Mouse (Mus musculus): ENCODE measurements around the gene Zfp931. TPM values are rescaled to one million over a fixed set of nuclear protein-coding genes. Genes with fewer than 3 reads are reported as not detected.

Gene Zfp931
- polyA plus RNA-seq, 1 experiment = 17.1 TPM

DNA sequence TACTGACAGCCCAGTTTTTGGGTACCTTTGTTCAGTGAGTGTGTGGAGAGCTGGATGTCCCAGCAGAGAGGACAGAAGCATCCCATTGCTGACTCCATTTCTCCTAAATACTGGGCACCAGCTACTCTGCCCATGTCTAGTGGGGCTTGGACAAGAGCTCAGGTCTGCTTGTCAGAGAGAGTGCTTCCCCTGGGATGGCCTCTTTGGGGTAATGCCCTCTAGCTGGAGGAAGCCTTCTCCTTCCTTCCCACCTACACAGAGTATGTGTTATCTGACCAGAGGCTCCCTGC lies 42.0 kb upstream of the Zfp931 start:
- TF ChIP-seq POLR2A (IDR thresholded peaks at IDR 0.05; ENCODE audit: borderline replicate concordance, insufficient read depth, low read length) (no peak), CTCF (IDR thresholded peaks at IDR 0.05; ENCODE audit: borderline replicate concordance, insufficient read depth, low read depth, low read length) (no peak)

GRCm38 (mm10) chr2:178119561-178120355 lies 41.5 kb upstream of the Zfp931 start:
- Histone ChIP-seq H3K27ac (ENCODE audit: insufficient read depth, low read length) (peak overlapping the region; percentile 96), H3K4me1 (ENCODE audit: control insufficient read depth, insufficient read depth, low read length) (peaks cover 39% of the 10 kb centered on the region), H3K27me3 (ENCODE audit: control insufficient read depth, insufficient read depth, low read length) (no peaks in the 10 kb centered on the region), H3K4me3 (replicated peaks; ENCODE audit: insufficient read depth, low read depth, low read length) (peak overlapping the region; percentile 88)
- no peak for TF ChIP-seq CTCF (IDR thresholded peaks at IDR 0.05; ENCODE audit: borderline replicate concordance, insufficient read depth, low read depth, low read length)
- TF ChIP-seq POLR2A (IDR thresholded peaks at IDR 0.05; ENCODE audit: borderline replicate concordance, insufficient read depth, low read length) = no peak
- DNase-seq = peak; percentile 80
- whole genome bisulfite sequencing = 8% methylated on average over 19 of the region's 19 CpGs

More for the DNA sequence above, 42.0 kb upstream of the Zfp931 start:
- H3K4me1 ChIP-seq (ENCODE audit: control insufficient read depth, insufficient read depth, low read length) = peaks cover 44% of the 10 kb centered on the region
- no peaks in the 10 kb centered on the region for H3K27me3 ChIP-seq (ENCODE audit: control insufficient read depth, insufficient read depth, low read length)
- DNase-seq = peak in 1 of 2 experiments; percentile 41
- H3K27ac ChIP-seq (ENCODE audit: insufficient read depth, low read length) = peak overlapping the region; percentile 96
- H3K4me3 ChIP-seq (replicated peaks; ENCODE audit: insufficient read depth, low read depth, low read length) = peak overlapping the region; percentile 88

DNA sequence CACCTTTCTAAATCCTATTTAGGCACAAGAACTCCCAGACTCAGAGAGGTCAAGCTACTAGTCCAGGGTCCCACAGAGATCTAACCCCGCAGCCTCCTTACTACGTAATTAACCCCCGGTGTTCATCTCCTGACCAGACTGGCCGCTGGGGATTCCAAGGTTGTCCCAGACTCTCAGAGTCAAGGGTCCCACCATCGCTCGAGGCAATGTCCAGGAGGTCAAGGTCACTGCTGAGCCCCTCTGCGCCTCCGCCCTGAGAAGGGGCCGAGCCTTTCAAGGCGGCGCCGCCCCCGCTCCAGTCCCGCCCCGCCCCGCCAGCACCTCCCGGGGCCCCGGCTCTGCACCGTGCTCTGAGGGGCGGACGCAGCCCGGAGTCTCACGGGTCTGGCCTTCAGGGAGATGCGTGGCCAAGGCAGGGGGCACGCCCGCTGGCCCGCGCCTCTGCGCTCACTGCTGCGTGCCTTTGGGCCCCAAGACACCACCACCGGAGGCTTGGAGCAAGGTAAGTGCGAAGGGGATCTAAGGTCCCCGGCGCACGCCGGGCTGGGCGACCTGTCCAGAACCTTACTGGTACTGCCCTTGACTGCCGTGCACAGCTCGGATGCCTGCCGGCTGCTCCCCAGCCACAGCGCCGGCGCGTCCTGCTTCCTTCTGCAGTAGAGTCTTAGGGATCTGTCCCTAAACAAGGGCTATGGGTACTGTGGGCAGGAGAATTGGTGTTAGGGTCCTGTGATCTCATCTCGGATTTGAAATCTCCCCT lies 40.7 kb upstream of the Zfp931 start, which contains the start of gene Phactr3:
Gene Phactr3, plus strand, starts transcription at position 175 of the 760 bp plus-strand sequence.
- TF ChIP-seq CTCF (IDR thresholded peaks at IDR 0.05; ENCODE audit: borderline replicate concordance, insufficient read depth, low read depth, low read length) (no peak), POLR2A (IDR thresholded peaks at IDR 0.05; ENCODE audit: borderline replicate concordance, insufficient read depth, low read length) (no peak)
- peaks cover 36% of the 10 kb centered on the region for H3K4me1 ChIP-seq (ENCODE audit: control insufficient read depth, insufficient read depth, low read length)
- peak within 1 kb of the TSS; percentile 96 for H3K27ac ChIP-seq (ENCODE audit: insufficient read depth, low read length)
- H3K27me3 ChIP-seq (ENCODE audit: control insufficient read depth, insufficient read depth, low read length) = no peaks in the 10 kb centered on the region
- WGBS = under 1% methylated on average over 44 of the region's 45 CpGs
- DNase-seq = peak; percentile 72 to 81
- H3K4me3 ChIP-seq (replicated peaks; ENCODE audit: insufficient read depth, low read depth, low read length) = peak within 1 kb of the TSS; percentile 88

DNA sequence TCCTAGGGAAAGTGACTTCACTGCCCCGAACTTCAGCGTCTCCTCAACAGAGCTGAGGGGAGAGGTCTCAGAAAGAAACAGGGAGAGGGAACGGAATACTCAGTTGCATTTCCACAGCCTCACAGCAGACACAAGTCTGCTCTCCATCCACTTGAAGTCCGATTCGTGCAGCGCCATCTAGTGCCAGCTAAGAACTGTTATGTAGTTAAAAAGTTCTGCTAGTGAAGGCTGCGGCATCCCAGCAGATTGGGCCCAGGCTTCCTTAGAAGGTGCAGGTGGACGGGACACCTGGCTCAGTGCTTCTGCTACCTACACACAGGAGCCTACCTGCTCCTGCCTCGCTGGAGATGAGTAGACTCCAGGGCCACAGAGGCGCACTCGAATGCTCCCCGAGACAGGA lies 39.7 kb upstream of the Zfp931 start:
- peak; percentile 76 to 77 for DNase-seq
- WGBS = 28% methylated on average over 12 of the region's 12 CpGs
- Histone ChIP-seq H3K4me1 (ENCODE audit: control insufficient read depth, insufficient read depth, low read length) (peaks cover 27% of the 10 kb centered on the region), H3K4me3 (replicated peaks; ENCODE audit: insufficient read depth, low read depth, low read length) (peak overlapping the region; percentile 39), H3K27me3 (ENCODE audit: control insufficient read depth, insufficient read depth, low read length) (no peaks in the 10 kb centered on the region), H3K27ac (ENCODE audit: insufficient read depth, low read length) (peak overlapping the region; percentile 96; the same call in 1 of the 2 replicates)
- TF ChIP-seq POLR2A (IDR thresholded peaks at IDR 0.05; ENCODE audit: borderline replicate concordance, insufficient read depth, low read length) = no peak
- peak; percentile 86 for TF ChIP-seq CTCF (IDR thresholded peaks at IDR 0.05; ENCODE audit: borderline replicate concordance, insufficient read depth, low read depth, low read length)

GRCm38 (mm10) chr2:178101957-178102356 lies 23.7 kb upstream of the Zfp931 start:
- no peak overlapping the region for H3K4me3 ChIP-seq (replicated peaks; ENCODE audit: insufficient read depth, low read depth, low read length)
- WGBS = 16% methylated on average over 7 of the region's 7 CpGs
- peak; percentile 90 for TF ChIP-seq CTCF (IDR thresholded peaks at IDR 0.05; ENCODE audit: borderline replicate concordance, insufficient read depth, low read depth, low read length)
- TF ChIP-seq POLR2A (IDR thresholded peaks at IDR 0.05; ENCODE audit: borderline replicate concordance, insufficient read depth, low read length) = no peak

GRCm38 (mm10) chr2:178098021-178098420 lies 19.7 kb upstream of the Zfp931 start:
- Histone ChIP-seq H3K27me3 (ENCODE audit: control insufficient read depth, insufficient read depth, low read length) (no peaks in the 10 kb centered on the region), H3K4me1 (ENCODE audit: control insufficient read depth, insufficient read depth, low read length) (no peaks in the 10 kb centered on the region), H3K4me3 (replicated peaks; ENCODE audit: insufficient read depth, low read depth, low read length) (no peak overlapping the region), H3K27ac (ENCODE audit: insufficient read depth, low read length) (no peak overlapping the region)
- TF ChIP-seq POLR2A (IDR thresholded peaks at IDR 0.05; ENCODE audit: borderline replicate concordance, insufficient read depth, low read length) (no peak), CTCF (IDR thresholded peaks at IDR 0.05; ENCODE audit: borderline replicate concordance, insufficient read depth, low read depth, low read length) (peak; percentile 89)
- peak; percentile 67 to 83 for DNase-seq
- 10% methylated on average over 2 of the region's 2 CpGs for WGBS

More at GRCm38 (mm10) chr2:178101957-178102356, 23.7 kb upstream of the Zfp931 start:
- DNase-seq = peak; percentile 81 to 85
- Histone ChIP-seq H3K27ac (ENCODE audit: insufficient read depth, low read length) (no peak overlapping the region), H3K27me3 (ENCODE audit: control insufficient read depth, insufficient read depth, low read length) (no peaks in the 10 kb centered on the region), H3K4me1 (ENCODE audit: control insufficient read depth, insufficient read depth, low read length) (no peaks in the 10 kb centered on the region)

DNA sequence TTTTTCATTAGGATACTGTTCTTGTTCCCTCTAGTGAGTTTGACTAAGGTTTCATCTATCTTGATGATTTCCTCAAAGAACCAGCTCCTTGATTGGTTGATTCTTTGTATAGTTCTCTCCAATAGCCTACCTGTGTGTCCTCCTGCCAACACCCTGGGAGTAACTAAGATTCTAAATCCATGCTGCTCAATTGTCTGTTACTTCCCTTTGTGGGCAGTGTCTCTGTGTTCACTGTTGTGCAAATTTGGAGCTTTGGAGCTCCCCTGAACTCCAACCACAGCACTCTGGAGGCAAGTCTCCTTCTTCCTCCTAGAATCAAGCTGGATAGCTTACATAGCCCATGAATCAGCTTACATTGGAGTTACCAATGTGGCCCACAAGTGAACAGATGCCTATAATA lies 11.3 kb upstream of the Zfp931 start:
- TF ChIP-seq POLR2A (IDR thresholded peaks at IDR 0.05; ENCODE audit: borderline replicate concordance, insufficient read depth, low read length) = no peak
- no peak for TF ChIP-seq CTCF (IDR thresholded peaks at IDR 0.05; ENCODE audit: borderline replicate concordance, insufficient read depth, low read depth, low read length)

More for the DNA sequence above, 11.3 kb upstream of the Zfp931 start:
- Histone ChIP-seq H3K27ac (ENCODE audit: insufficient read depth, low read length) (no peak overlapping the region), H3K4me3 (replicated peaks; ENCODE audit: insufficient read depth, low read depth, low read length) (no peak overlapping the region), H3K4me1 (ENCODE audit: control insufficient read depth, insufficient read depth, low read length) (no peaks in the 10 kb centered on the region), H3K27me3 (ENCODE audit: control insufficient read depth, insufficient read depth, low read length) (no peaks in the 10 kb centered on the region)
- DNase-seq = no peak

Data from cerebellum, adult 2 months (tissue).